Mouse (Mus musculus) lung, embryonic 15.5 days (tissue): ENCODE measurements around the gene Zfp382. TPM values are rescaled to one million over a fixed set of nuclear protein-coding genes. Genes with fewer than 3 reads are reported as not detected.

Source experiments
- ATAC-seq: fragments of 200-750 bp; cut with Nextera tagmentation; 2 replicates; pipeline ENCODE4 v1.8.0; 2017; ENCODE audit warnings: moderate number of reproducible peaks, borderline replicate concordance; ENCODE audit not compliant: low FRiP score, low TSS enrichment; ENCODE audit errors: extremely low read depth
- H3K27ac ChIP-seq: fragments of 300-500 bp; sonication (generic); 2 replicates; pipeline ENCODE4 v1.5.1; 2015; ENCODE audit warnings: moderate library complexity, mild to moderate bottlenecking, inconsistent platforms
- H3K27me3 ChIP-seq: fragments of 300-500 bp; sonication (generic); 2 replicates; pipeline ENCODE4 v1.6.1; 2015; ENCODE audit warnings: inconsistent platforms
- H3K36me3 ChIP-seq: fragments of 300-500 bp; sonication (generic); 2 replicates; pipeline ENCODE4 v1.6.1; 2015; ENCODE audit warnings: inconsistent platforms
- H3K4me1 ChIP-seq: fragments of 300-500 bp; sonication (generic); 2 replicates; pipeline ENCODE4 v1.6.1; 2015; ENCODE audit warnings: inconsistent platforms
- H3K4me2 ChIP-seq: fragments of 300-500 bp; sonication (generic); 2 replicates; pipeline ENCODE4 v1.6.1; 2015; ENCODE audit warnings: inconsistent platforms, mild to moderate bottlenecking, moderate library complexity
- H3K4me3 ChIP-seq: fragments of 300-500 bp; sonication (generic); 2 replicates; pipeline ENCODE4 v1.5.1; 2015; ENCODE audit warnings: mild to moderate bottlenecking, inconsistent platforms
- H3K9ac ChIP-seq: fragments of 300-500 bp; sonication (generic); 2 replicates; pipeline ENCODE4 v1.6.1; 2015; ENCODE audit warnings: inconsistent platforms
- H3K9me3 ChIP-seq: fragments of 300-500 bp; sonication (generic); 2 replicates; pipeline ENCODE4 v1.6.1; 2016; ENCODE audit warnings: inconsistent platforms
- WGBS: fragments of 180-500 bp; shearing (Covaris S2); methylation state at CpG from one replicate; pipeline ENCODE4 v1.1.7; 2015; 5-methylcytosine and 5-hydroxymethylcytosine counted together
- polyA plus RNA-seq: library from polyadenylated mRNA; unstranded; fragments of >200 nt; fragmentation: Nextera tagmentation; extraction: Ambion mirVana; gene quantifications from 2 replicates; pipeline ENCODE4 v1.2.1, GENCODE M21; 2015

The Zfp382 gene
- polyA plus RNA-seq: 12.5 and 13.5 TPM in 2 replicates

GRCm38 (mm10) chr7:30121308-30122187 lies at the start of gene Zfp382:
Gene Zfp382, plus strand, starts transcription at chr7:30121942.
- no peaks in the 10 kb centered on the region for H3K27me3 ChIP-seq
- ATAC-seq: peak; percentile 96

GRCm38 (mm10) chr7:30072146-30073028 lies 49.4 kb upstream of the Zfp382 start, which contains the start of gene Zfp82:
Gene Zfp82, minus strand, starts transcription at chr7:30072900.
- H3K27me3 ChIP-seq: no peaks in the 10 kb centered on the region
- H3K4me2 ChIP-seq: peak within 1 kb of the TSS; percentile 87
- no peaks in the 10 kb centered on the region for H3K9me3 ChIP-seq
- H3K36me3 ChIP-seq: peaks cover 13% of the 10 kb centered on the region
- H3K4me1 ChIP-seq: no peaks in the 10 kb centered on the region
- H3K27ac ChIP-seq: 0 out of 2 replicates have a peak within 1 kb of the TSS, but pooled peaks have one; percentile 29
- peak; percentile 89 for ATAC-seq
- under 1% methylated on average over 50 of the region's 50 CpGs for WGBS
- peak within 1 kb of the TSS; percentile 60 for H3K9ac ChIP-seq
- peak within 1 kb of the TSS; percentile 71 for H3K4me3 ChIP-seq

More at GRCm38 (mm10) chr7:30121308-30122187, at the start of gene Zfp382:
- Histone ChIP-seq H3K4me2 (peak within 1 kb of the TSS; percentile 90), H3K9ac (peak within 1 kb of the TSS; percentile 62), H3K27ac (peak within 1 kb of the TSS; percentile 78), H3K4me1 (peaks cover 8% of the 10 kb centered on the region; the same call in 1 of the 2 replicates), H3K36me3 (no peaks in the 10 kb centered on the region), H3K9me3 (no peaks in the 10 kb centered on the region), H3K4me3 (peak within 1 kb of the TSS; percentile 78)
- WGBS: 1% methylated on average over 61 of the region's 61 CpGs

- no peak overlapping the region for H3K9ac ChIP-seq
- H3K4me1 ChIP-seq: peaks cover 16% of the 10 kb centered on the region
- no peak overlapping the region for H3K27ac ChIP-seq
- H3K4me2 ChIP-seq: no peak overlapping the region
- H3K36me3 ChIP-seq: peaks cover 29% of the 10 kb centered on the region
- H3K9me3 ChIP-seq: no peaks in the 10 kb centered on the region
- ATAC-seq: no peak
- no peaks in the 10 kb centered on the region for H3K27me3 ChIP-seq
- H3K4me3 ChIP-seq: no peak overlapping the region
- WGBS: 90% methylated on average over 9 of the region's 9 CpGs
Observed at GRCm38 (mm10) chr7:30086524-30086923, 35.2 kb upstream of the Zfp382 start.

- WGBS: 8% methylated on average over 6 of the region's 6 CpGs
- ATAC-seq: no peak
Observed at GRCm38 (mm10) chr7:30089405-30089804, 32.3 kb upstream of the Zfp382 start.

GRCm38 (mm10) chr7:30090092-30090969 lies 31.4 kb upstream of the Zfp382 start, which contains the start of the genes Gm26920 and Zfp566:
Gene Gm26920, minus strand, starts transcription at chr7:30090410.
Gene Zfp566, minus strand, starts transcription at chr7:30090527.
- no peaks in the 10 kb centered on the region for H3K27me3 ChIP-seq
- H3K36me3 ChIP-seq: peaks cover 15% of the 10 kb centered on the region
- H3K4me2 ChIP-seq: peak within 1 kb of the TSS; percentile 82
- under 1% methylated on average over 40 of the region's 40 CpGs for WGBS
- peak within 1 kb of the TSS; percentile 79 for H3K4me3 ChIP-seq
- peak within 1 kb of the TSS; percentile 70 for H3K9ac ChIP-seq
- ATAC-seq: peak; percentile 92
- peak within 1 kb of the TSS; percentile 72 for H3K27ac ChIP-seq
- H3K4me1 ChIP-seq: peaks cover 24% of the 10 kb centered on the region
- H3K9me3 ChIP-seq: no peaks in the 10 kb centered on the region

More at GRCm38 (mm10) chr7:30089405-30089804, 32.3 kb upstream of the Zfp382 start:
- H3K9ac ChIP-seq: peak overlapping the region; percentile 70
- no peak overlapping the region for H3K27ac ChIP-seq
- H3K4me1 ChIP-seq: peaks cover 23% of the 10 kb centered on the region
- H3K4me3 ChIP-seq: peak overlapping the region; percentile 79
- no peaks in the 10 kb centered on the region for H3K27me3 ChIP-seq
- H3K9me3 ChIP-seq: no peaks in the 10 kb centered on the region
- peak overlapping the region; percentile 82 for H3K4me2 ChIP-seq
- H3K36me3 ChIP-seq: peaks cover 24% of the 10 kb centered on the region

- H3K4me2 ChIP-seq: peak overlapping the region; percentile 82
- peak overlapping the region; percentile 72 for H3K27ac ChIP-seq
- peaks cover 24% of the 10 kb centered on the region for H3K4me1 ChIP-seq
- ATAC-seq: 0 out of 2 replicates have a peak, but pooled peaks have one; percentile 1
- 0 out of 2 replicates have a peak overlapping the region, but pooled peaks have one; percentile 23 for H3K9ac ChIP-seq
- WGBS: 7% methylated on average over 9 of the region's 9 CpGs
- no peaks in the 10 kb centered on the region for H3K27me3 ChIP-seq
- peaks cover 8% of the 10 kb centered on the region for H3K36me3 ChIP-seq
- no peaks in the 10 kb centered on the region for H3K9me3 ChIP-seq
- H3K4me3 ChIP-seq: peak overlapping the region; percentile 79
Observed at GRCm38 (mm10) chr7:30090970-30091585, 30.7 kb upstream of the Zfp382 start.

- H3K4me2 ChIP-seq: no peak overlapping the region
- no peaks in the 10 kb centered on the region for H3K36me3 ChIP-seq
- H3K27ac ChIP-seq: no peak overlapping the region
- WGBS: 77% methylated on average over 9 of the region's 9 CpGs
- H3K4me1 ChIP-seq: peaks cover 32% of the 10 kb centered on the region
- no peaks in the 10 kb centered on the region for H3K27me3 ChIP-seq
- H3K9me3 ChIP-seq: no peaks in the 10 kb centered on the region
- no peak overlapping the region for H3K4me3 ChIP-seq
- no peak overlapping the region for H3K9ac ChIP-seq
- no peak for ATAC-seq
Observed at GRCm38 (mm10) chr7:30092666-30093065, 29.1 kb upstream of the Zfp382 start.

- ATAC-seq: no peak
- Histone ChIP-seq H3K4me1 (peaks cover 30% of the 10 kb centered on the region), H3K36me3 (peaks cover 6% of the 10 kb centered on the region; the same call in 1 of the 2 replicates), H3K4me3 (peak overlapping the region; percentile 64), H3K9me3 (no peaks in the 10 kb centered on the region), H3K27me3 (no peaks in the 10 kb centered on the region), H3K27ac (no peak overlapping the region), H3K4me2 (peak overlapping the region; percentile 60), H3K9ac (no peak overlapping the region)
- WGBS: 73% methylated on average over 6 of the region's 6 CpGs
Observed at GRCm38 (mm10) chr7:30093918-30094415, 27.8 kb upstream of the Zfp382 start.

GRCm38 (mm10) chr7:30094646-30095429 lies 26.9 kb upstream of the Zfp382 start, which contains the start of gene Zfp260:
Gene Zfp260, plus strand, starts transcription at chr7:30094777.
- peak within 1 kb of the TSS; percentile 73 for H3K9ac ChIP-seq
- peaks cover 22% of the 10 kb centered on the region for H3K4me1 ChIP-seq
- H3K4me3 ChIP-seq: peak within 1 kb of the TSS; percentile 64
- peak within 1 kb of the TSS; percentile 96 for H3K27ac ChIP-seq
- H3K9me3 ChIP-seq: no peaks in the 10 kb centered on the region
- ATAC-seq: peak; percentile 85
- WGBS: under 1% methylated on average over 26 of the region's 26 CpGs
- no peaks in the 10 kb centered on the region for H3K27me3 ChIP-seq
- H3K4me2 ChIP-seq: peak within 1 kb of the TSS; percentile 60
- H3K36me3 ChIP-seq: peaks cover 15% of the 10 kb centered on the region
